Mouse (Mus musculus): ENCODE results near the gene Klf13.

GRCm38 (mm10) chr7:63857771-63858417 is 80.8 kb downstream of the Klf13 start:
- TF ChIP-seq EP300 (IDR thresholded peaks at IDR 0.05; ENCODE audit: low read depth): no peak
- TF ChIP-seq CTCF (IDR thresholded peaks at IDR 0.05; ENCODE audit: low read depth): no peak

All from liver, embryonic 14.5 days (tissue).